Mouse (Mus musculus) heart, postnatal 0 days (tissue): ENCODE results near the gene Bcat2. TPM values are rescaled to one million over a fixed set of nuclear protein-coding genes. Genes with fewer than 3 reads are reported as not detected.

Experiments
- ATAC-seq: fragments of 200-750 bp; cut with Nextera tagmentation; 2 replicates; pipeline ENCODE4 v1.8.0; 2017; ENCODE audit warnings: low read depth, moderate number of reproducible peaks, moderate library complexity; ENCODE audit not compliant: insufficient read depth
- DNase-seq: peaks from one replicate; pipeline ENCODE4 v3.0.0-alpha.2; 2016; ENCODE audit warnings: low spot score
- H3K27ac ChIP-seq: fragments of 300-500 bp; sonication (generic); 2 replicates; pipeline ENCODE4 v1.5.1; 2014; ENCODE audit warnings: low read depth, mild to moderate bottlenecking
- H3K27me3 ChIP-seq: fragments of 300-500 bp; sonication (generic); 2 replicates; pipeline ENCODE4 v1.6.1; 2014; ENCODE audit warnings: low read length, mixed read lengths; ENCODE audit not compliant: control insufficient read depth, insufficient read depth
- H3K36me3 ChIP-seq: fragments of 300-500 bp; sonication (generic); replicated peaks from 2 replicates; pipeline ENCODE4 v1.6.1; 2014; ENCODE audit warnings: low read length, mixed read lengths; ENCODE audit not compliant: control insufficient read depth, insufficient read depth
- H3K4me1 ChIP-seq: fragments of 300-500 bp; sonication (generic); 2 replicates; pipeline ENCODE4 v1.6.1; 2014; ENCODE audit warnings: antibody characterized with exemption; ENCODE audit not compliant: control insufficient read depth, insufficient read depth
- H3K4me2 ChIP-seq: fragments of 300-500 bp; sonication (generic); 2 replicates; pipeline ENCODE4 v1.6.1; 2014; ENCODE audit warnings: low read depth, mild to moderate bottlenecking, low read length, moderate library complexity
- H3K4me3 ChIP-seq: fragments of 300-500 bp; sonication (generic); 2 replicates; pipeline ENCODE4 v1.5.1; 2014; ENCODE audit warnings: low read depth, low read length
- H3K9ac ChIP-seq: fragments of 300-500 bp; sonication (generic); replicated peaks from 2 replicates; pipeline ENCODE4 v1.6.1; 2014; ENCODE audit warnings: low read depth, low read length, mixed read lengths
- H3K9me3 ChIP-seq: fragments of 300-500 bp; sonication (generic); replicated peaks from 2 replicates; pipeline ENCODE4 v1.6.1; 2016; ENCODE audit warnings: low read length; ENCODE audit not compliant: control insufficient read depth
- CTCF ChIP-seq: IDR thresholded peaks from 2 replicates; pipeline ENCODE4 v1.5.1; 2016; ENCODE audit warnings: antibody characterized with exemption, control low read depth, low read depth
- EP300 ChIP-seq: IDR thresholded peaks from 2 replicates; pipeline ENCODE4 v1.6.1; 2016; ENCODE audit warnings: antibody characterized with exemption, low read depth
- WGBS: fragments of 180-500 bp; shearing (Covaris S2); extraction: QIAGEN DNeasy Blood & Tissue Kit; methylation state at CpG from one replicate; pipeline ENCODE4 v1.1.7; 2014; 5-methylcytosine and 5-hydroxymethylcytosine counted together
- polyA plus RNA-seq: library from polyadenylated mRNA; unstranded; fragments of >200 nt; fragmentation: Nextera tagmentation; extraction: Ambion mirVana; gene quantifications from 2 replicates; pipeline ENCODE4 v1.2.1, GENCODE M21; 2015
- total RNA-seq: library from RNA; depleted of rRNA; stranded (reverse); fragments of >200 nt; gene quantifications from 2 replicates; pipeline ENCODE4 v1.2.3, GENCODE M21; 2014; ENCODE audit warnings: low replicate concordance

The Bcat2 gene
- total and polyA plus RNA-seq, 2 experiments from 2014 or later: 70.6 to 73.7 TPM

GRCm38 (mm10) chr7:45597013-45597412 is 27.1 kb downstream of the Bcat2 start:
- no peak overlapping the region for H3K4me2 ChIP-seq
- ATAC-seq (no peak), DNase-seq (no peak)
- 87% methylated on average over 5 of the region's 5 CpGs for WGBS
- no peak overlapping the region for H3K4me3 ChIP-seq
- no peak overlapping the region for H3K27ac ChIP-seq
- no peaks in the 10 kb centered on the region for H3K36me3 ChIP-seq
- H3K9me3 ChIP-seq: no peaks in the 10 kb centered on the region
- TF ChIP-seq EP300: no peak
- no peaks in the 10 kb centered on the region for H3K27me3 ChIP-seq
- H3K9ac ChIP-seq: no peak overlapping the region
- no peaks in the 10 kb centered on the region; the same call in 1 of the 2 replicates for H3K4me1 ChIP-seq

DNA sequence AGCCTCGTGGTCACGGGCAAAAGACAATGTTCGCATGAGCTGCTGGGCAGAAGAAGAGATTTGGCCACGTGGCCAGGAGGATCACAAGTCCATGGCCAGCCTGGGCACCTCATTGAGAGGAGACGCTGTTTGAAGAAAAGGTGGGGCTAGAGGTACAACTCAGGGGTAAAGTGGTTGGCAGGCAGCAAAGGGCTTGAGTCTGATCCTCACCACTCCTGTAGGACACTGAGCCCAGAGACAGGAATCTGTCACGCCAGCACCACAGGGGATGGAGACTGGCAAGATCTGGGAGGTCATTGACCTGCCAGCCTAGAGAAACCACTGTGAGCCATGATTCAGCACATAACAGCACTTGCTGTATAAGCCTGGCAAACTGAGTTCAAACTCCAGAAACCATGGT is 27.6 kb downstream of the Bcat2 start:
- Histone ChIP-seq H3K27ac (no peak overlapping the region), H3K4me1 (no peaks in the 10 kb centered on the region; the same call in 1 of the 2 replicates), H3K4me2 (no peak overlapping the region), H3K36me3 (no peaks in the 10 kb centered on the region), H3K9ac (no peak overlapping the region), H3K4me3 (no peak overlapping the region), H3K9me3 (no peaks in the 10 kb centered on the region), H3K27me3 (no peaks in the 10 kb centered on the region)
- DNase-seq (no peak), ATAC-seq (no peak)
- TF ChIP-seq CTCF (no peak), EP300 (no peak)
- 87% methylated on average over 6 of the region's 6 CpGs for WGBS

DNA sequence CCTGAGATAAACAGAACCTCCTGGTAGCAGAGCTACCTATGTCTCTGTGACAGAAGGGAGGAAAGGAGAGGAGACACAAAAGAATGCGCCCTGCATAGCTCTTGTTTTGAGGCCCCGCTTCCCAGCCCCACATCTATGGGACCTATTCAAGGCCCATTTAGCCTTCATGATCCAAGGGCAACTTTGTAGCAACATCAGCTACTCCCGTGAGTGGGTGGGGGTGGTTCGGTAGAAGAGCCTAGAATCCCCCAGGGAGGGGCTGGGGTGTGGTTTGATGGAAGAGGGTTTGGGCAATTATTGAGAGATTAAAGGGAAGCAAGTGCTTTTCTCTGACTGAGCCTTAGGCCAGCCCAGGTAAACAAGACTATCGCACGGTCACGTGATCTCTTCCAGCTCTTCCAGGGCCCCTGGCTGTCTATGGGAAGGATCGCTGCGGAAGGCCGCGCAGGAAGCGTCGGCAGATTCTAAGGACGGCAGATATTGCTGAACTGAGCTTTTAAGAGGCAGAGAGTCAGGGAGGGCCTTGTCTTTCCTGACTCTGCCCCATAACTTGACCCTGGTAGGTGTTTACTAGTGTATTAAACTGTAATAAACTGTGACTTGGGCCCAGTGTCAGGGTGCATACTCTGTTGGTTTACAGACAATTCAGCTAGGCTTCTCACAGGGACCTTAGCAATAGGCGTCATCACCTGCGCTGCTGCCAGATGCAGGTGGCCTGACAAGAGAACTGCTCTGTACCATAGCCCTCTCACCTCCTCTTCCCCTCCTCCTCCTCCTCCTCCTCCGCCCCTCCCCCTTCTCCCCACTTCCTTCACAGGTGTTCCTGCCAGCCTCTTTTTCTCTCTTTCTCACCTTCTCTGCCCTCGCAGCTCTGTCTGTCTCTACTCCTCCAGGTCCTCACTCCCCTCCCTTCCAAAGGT is 29.3 kb downstream of the Bcat2 start:
- H3K27me3 ChIP-seq: no peaks in the 10 kb centered on the region
- ATAC-seq (no peak), DNase-seq (no peak)
- H3K36me3 ChIP-seq: no peaks in the 10 kb centered on the region
- no peak overlapping the region for H3K4me3 ChIP-seq
- H3K9me3 ChIP-seq: no peaks in the 10 kb centered on the region
- no peak overlapping the region for H3K4me2 ChIP-seq
- H3K9ac ChIP-seq: no peak overlapping the region
- H3K27ac ChIP-seq: no peak overlapping the region
- TF ChIP-seq EP300 (no peak), CTCF (no peak)
- no peaks in the 10 kb centered on the region; the same call in 1 of the 2 replicates for H3K4me1 ChIP-seq
- 43% methylated on average over 18 of the region's 18 CpGs for WGBS

DNA sequence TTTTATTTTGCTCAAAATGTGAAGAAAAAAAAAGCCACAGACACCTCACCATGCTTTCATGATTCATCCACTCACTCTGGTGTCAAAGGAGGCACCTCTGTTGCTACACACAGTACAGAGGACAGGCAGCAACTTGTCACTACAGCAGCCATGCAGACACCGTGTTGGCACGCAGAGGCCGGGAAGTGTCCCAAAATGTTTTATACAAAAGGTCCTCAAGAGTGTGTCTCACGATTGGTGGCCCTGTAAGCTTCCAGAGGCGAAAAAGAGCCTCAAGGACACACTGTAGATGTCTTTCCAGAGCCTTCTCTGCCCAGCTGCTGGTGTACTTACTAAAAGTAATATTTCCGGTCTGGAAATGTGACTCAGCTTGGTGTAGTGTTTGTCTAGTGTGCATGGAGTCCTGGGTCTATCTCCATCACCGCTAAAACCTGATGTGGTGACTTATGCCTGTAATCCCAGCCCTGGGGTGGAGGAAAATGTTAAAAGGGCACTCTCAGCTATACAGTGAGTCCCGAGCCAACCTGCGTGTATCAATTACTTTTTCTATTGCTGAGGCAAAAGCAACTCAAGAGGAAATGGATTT is 35.8 kb downstream of the Bcat2 start:
- no peak for DNase-seq
- TF ChIP-seq EP300 (no peak), CTCF (no peak)
- Histone ChIP-seq H3K9ac (no peak overlapping the region), H3K27ac (no peak overlapping the region), H3K36me3 (no peaks in the 10 kb centered on the region), H3K4me2 (no peak overlapping the region), H3K4me1 (no peaks in the 10 kb centered on the region), H3K4me3 (no peak overlapping the region), H3K9me3 (no peaks in the 10 kb centered on the region), H3K27me3 (no peaks in the 10 kb centered on the region)
- WGBS: 68% methylated on average over 9 of the region's 9 CpGs
- ATAC-seq: no peak

DNA sequence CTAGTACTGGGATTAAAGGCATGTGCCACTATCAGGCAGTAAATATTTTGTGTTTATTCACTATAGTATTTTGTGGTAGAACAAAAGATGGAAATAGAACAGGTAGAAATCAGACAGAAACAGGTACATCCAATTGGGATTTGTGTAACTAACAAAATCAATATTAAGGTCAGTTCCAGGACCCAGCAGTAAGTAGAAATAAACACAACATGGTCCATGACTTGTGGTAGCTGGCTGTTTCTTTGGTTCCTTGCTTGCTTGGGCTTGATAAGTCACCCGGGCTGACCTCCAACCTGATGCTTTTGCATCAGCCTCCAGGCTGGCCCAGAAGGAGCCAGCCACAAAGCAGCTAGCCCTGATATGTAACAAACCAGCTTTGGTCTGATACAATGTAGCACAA is 39.6 kb downstream of the Bcat2 start:
- Histone ChIP-seq H3K4me1 (no peaks in the 10 kb centered on the region), H3K27me3 (no peaks in the 10 kb centered on the region), H3K4me3 (no peak overlapping the region), H3K36me3 (no peaks in the 10 kb centered on the region), H3K27ac (no peak overlapping the region), H3K9me3 (no peaks in the 10 kb centered on the region), H3K9ac (no peak overlapping the region), H3K4me2 (no peak overlapping the region)
- no peak for TF ChIP-seq CTCF
- TF ChIP-seq EP300: no peak
- WGBS: 48% methylated on average over 1 of the region's 1 CpGs
- ATAC-seq: no peak
- no peak for DNase-seq
